Mouse (Mus musculus) natural killer cell, adult 2 months (primary cell): ENCODE measurements around the gene Lefty1.
"Not testable (repeated sequence)": the region's sequence is repeated elsewhere in the genome, so short reads cannot be mapped to it uniquely, and the experiment has no call there.

Experiments
- DNase-seq, 2 experiments: peaks; one replicate each; pipeline ENCODE4 v3.0.0; 2022; ENCODE audit warnings: low spot score in 2 of 2

The Lefty1 gene

DNA sequence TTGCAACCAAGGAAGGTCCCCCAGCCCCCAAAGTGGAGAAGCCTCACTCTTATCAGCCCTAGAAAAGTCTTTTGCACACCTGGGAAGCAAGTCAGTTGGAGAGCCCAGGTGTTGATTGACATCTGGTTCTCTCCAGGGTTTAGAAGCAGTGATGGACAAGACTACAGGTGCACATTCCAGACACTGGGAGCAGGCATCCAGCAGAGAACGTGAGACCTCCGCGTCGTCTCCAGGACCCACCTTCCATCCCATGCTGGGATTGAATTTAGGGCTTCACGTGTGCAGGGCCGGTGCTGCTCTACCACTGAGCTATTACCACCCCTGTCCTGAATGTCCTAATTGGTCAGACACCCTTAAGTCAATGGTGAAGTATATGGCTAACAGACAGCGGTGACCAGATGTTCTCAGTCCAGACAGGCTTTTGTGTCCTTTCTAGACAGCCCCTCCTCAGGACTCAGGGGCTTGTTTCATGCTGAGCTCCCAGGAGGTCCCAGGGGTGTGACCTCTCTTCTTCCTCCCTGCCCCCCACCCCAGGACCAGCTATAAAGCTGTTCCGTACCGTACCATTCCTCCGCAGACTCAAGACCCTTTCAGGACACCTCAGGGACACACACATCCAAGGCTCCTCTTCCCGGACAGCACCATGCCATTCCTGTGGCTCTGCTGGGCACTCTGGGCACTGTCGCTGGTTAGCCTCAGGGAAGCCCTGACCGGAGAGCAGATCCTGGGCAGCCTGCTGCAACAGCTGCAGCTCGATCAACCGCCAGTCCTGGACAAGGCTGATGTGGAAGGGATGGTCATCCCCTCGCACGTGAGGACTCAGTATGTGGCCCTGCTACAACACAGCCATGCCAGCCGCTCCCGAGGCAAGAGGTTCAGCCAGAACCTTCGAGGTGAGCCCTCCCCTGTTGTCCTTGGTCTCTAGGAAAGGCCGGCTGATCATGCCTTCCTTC lies at the start of gene Lefty1:
Lefty1 (plus strand) TSS at position 556 of the 953 bp plus-strand sequence.
- DNase-seq = no peak

DNA sequence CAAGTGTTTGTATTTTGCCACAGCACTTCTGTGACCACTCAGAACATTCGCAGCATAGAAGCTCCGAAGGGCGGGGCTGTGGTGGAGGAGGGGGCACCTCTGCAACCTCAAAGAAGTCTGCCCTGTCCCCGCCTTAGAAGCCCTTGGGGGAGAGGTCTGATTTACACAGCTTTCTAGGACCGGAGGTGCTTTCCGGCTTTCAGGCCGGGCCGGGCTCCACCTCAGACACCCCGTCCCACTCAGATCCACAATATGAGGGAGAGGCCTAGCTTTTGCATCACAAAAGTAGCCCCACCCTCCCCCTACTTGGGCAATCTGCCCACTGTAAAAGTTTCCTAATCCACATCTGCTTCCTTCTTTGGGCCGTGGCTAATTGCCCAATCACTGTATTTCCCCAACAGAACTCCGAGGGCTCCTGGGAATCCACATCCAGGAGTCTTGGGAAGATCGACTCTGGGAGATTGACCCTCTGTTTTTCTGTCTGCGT lies 46.2 kb upstream of the Lefty1 start:
- peak; percentile 25 to 36 for DNase-seq

DNA sequence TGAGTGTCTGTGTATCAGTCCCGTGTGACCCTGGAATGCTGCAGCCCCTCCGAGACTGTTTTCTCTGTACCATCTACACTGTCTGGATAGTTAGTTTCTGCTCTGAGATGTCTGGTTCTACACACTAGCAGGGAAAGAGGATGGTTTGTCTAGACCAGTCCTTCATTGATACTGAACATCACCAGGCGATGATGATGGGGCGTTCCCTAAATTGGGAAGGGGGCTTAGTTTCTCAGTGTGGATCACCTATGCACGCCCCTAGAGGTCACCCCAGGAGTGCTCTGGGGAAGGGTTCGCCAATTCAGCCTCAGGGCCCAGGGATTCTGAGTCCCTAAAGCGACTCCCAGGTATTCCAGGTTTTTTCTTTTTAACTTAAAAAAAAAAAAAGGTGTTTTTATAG lies 45.6 kb upstream of the Lefty1 start:
- DNase-seq = no peak

DNA sequence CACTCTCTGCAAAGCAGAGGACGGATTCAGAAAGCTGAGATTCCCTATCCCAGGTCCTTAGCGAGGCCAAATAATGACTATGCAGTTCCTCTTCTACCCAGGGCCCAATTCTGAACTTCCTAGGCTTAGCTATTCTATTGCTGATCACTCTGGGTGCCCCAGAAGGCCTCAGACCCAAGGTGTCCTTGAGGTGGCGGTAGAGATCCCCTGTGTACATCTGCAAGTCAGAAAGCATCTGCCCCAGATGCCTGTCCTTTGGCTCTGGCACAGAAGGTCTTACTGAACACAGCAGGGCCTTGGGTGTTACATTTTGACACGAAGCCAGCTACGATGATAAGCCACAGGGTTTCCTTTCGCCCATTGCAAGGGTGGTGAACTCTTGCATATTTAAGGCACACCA lies 45.0 kb upstream of the Lefty1 start:
- peak in 1 of 2 experiments; percentile 40 for DNase-seq

DNA sequence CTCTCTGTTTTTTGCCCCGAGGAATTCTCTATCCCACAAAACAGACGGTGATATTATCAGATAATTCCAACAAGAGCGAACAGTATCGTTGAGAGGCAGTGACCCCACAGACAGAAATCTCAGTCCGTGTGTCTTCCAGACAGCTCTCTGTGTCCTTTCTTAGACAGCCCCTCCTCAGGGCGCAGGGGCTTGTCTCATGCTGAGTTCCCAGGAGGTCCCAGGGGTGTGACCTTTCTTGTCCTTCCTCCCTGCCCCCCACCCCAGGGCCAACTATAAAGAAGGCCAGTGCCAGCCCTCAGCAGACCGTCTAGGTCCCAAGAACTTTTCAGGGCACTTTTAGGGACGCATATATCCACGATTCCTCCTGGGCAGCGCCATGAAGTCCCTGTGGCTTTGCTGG lies 42.0 kb upstream of the Lefty1 start, which contains the start of gene Lefty2:
Lefty2 (plus strand) TSS at position 301 of the 400 bp plus-strand sequence.
- no peak for DNase-seq

DNA sequence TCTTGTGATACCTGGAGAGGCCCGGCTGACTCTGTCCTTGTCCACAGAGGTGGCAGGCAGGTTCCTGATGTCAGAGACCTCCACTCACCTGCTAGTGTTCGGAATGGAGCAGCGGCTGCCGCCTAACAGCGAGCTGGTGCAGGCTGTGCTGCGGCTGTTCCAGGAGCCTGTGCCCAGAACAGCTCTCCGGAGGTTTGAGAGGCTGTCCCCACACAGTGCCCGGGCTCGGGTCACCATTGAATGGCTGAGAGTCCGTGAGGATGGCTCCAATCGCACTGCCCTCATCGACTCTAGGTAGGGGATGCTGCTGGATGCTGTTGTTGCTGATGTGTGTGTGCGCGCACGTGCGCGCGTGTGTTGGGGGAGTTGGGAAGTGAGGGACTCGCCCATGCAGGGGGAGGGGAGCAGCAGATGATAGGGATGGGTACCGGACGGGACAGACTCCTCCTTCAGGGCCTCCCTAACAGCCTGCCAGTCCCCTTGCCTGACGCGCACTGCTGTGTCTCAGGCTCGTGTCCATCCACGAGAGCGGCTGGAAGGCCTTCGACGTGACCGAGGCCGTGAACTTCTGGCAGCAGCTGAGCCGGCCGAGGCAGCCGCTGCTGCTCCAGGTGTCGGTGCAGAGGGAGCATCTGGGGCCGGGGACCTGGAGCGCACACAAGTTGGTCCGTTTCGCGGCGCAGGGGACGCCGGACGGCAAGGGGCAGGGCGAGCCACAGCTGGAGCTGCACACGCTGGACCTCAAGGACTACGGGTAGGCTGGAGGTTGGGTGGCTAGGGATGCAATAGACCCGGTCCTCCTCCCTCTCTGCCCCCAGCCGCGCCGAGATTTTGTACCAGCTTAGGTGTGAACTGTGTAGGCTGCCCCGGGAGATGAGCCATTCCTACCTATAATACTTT lies 40.5 kb upstream of the Lefty1 start:
- not testable (repeated sequence) for DNase-seq

DNA sequence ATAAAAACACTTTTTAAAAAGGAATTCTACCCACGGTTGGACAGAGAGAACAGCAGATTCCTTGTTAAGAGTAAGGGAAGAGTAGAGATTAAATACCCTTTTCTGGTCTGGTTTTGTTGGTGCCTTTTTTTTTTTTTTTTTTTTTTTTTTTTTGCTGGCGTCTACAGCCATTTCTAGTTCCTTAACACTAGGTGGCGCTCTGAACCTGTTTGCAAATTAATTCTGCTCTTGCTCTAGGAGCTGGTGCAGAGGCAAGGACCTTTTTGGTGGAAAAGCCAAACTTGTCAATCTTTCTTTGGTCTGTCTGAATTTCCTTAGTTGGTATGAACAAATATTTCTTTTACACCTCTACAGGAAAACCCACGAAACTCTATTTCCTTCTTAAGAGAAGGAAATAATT lies 33.7 kb upstream of the Lefty1 start:
- DNase-seq = peak; percentile 32 to 44

DNA sequence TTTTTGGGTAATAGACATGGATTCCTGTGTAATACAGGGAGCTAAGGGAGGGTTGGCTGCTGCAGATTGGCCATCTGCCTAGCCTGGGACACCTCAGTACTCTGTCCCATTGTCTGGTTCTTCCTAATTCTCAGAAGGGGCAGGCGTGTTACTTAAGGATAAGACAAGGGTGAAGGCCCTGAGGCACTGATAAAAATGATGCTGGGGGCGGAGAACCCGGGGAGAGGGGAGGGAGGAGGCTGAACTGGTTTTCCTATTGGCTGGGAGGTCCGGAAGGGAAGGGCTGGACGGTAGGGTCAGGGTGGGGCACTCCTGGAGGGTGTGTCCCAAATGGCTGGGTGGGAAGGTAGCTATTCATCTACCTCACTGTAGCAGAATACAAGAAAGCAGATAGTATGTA lies 31.9 kb upstream of the Lefty1 start:
- DNase-seq = no peak

DNA sequence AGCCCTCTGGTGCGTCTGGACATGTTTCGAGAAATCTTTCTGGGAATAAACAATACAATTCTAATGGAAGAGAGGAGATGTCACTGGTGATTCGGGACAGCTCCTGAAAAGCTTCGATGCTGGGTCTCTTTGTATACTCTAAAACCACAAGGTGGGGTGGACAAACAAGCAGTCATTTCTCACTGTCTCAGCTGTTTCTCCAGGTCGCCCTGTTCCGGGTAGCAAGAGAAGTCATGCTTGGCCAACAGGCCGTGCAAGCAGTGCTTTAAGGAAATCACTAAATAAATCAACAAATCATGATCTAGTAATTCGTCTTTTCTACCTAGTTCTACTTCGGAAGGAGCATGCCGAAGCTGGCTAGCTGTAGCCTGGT lies 31.2 kb upstream of the Lefty1 start:
- DNase-seq = no peak

DNA sequence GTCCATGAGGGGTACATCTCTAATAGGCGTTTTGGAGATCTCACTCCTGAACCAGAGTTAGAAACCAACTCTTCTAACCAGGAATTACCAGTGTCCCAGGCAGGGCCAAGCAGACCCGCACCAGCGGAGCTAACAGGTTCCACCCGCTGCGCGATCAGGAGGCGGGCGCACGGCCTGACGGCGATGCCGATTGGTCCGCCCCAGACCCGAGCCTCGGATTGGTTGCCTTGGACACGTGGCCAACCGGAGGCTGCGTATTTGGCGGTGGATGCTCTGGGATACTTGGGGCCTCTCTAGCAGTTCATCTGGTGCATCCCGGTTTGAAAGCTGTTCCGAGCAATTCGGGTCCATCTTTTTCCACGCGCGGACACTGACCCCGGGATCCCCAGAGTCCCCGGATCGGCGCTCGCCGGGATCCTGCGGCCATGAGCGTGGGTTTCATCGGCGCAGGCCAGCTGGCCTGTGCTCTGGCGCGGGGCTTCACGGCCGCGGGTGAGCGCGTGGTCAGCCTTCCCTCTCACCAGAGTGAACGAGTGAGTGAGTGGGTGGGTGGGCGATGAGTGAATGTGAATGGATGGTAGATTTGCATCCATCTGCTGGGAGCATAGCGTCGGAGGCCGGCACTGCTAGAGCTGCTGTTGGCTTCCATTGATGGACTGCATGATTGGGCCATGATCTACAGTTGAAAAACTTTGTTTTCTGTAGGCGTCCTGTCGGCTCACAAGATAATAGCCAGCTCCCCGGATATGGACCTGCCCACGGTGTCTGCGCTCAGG lies 30.6 kb upstream of the Lefty1 start, which contains the start of gene Pycr2:
Pycr2 (plus strand) TSS at position 255 of the 776 bp plus-strand sequence.
- DNase-seq = peak; percentile 79 to 84

DNA sequence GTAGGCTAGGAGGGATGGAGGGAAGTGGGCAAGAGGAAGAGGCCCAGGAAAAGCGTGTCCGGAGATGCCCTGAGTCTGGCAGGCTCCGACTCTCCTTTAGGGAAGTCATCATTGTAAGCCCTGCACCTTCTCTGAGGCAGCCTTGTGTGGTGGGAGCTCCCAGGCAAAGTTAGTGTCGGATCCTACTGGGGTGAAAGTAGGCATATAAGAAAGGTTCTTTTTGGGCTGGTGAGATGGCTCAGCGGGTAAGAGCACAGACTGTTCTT lies 30.1 kb upstream of the Lefty1 start:
- no peak for DNase-seq

DNA sequence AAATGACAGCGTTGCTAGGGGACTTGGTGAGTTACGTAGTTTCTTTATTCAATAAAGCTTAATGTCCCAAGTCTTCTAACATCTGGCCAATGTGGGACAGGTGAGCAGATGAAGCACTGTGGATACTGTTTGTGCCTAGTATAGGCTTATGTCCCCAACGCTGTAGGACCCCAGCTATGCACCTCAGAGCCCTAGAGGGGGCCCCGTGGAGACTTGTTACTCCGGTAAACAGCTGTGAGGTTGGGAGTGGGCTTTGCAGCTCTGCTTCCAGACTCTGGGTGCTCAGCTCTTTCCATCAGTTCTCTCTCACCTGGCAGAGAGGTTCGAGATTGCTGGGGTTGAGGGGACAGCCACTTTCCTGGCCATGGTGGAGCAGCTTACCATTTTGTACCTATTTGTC lies 29.5 kb upstream of the Lefty1 start:
- DNase-seq = no peak

DNA sequence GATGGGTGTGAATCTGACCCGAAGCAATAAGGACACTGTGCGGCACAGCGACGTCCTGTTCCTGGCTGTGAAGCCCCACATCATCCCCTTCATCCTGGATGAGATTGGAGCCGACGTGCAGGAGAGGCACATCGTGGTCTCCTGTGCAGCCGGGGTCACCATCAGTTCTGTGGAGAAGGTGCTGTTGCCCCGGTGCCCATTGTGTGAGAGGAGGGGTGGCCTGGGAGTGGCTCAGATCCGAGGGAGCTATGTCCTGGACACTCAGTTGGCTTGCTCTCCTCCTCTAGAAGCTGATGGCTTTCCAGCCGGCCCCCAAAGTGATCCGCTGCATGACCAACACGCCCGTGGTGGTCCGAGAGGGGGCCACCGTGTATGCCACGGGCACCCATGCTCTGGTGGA lies 28.9 kb upstream of the Lefty1 start:
- DNase-seq = no peak

DNA sequence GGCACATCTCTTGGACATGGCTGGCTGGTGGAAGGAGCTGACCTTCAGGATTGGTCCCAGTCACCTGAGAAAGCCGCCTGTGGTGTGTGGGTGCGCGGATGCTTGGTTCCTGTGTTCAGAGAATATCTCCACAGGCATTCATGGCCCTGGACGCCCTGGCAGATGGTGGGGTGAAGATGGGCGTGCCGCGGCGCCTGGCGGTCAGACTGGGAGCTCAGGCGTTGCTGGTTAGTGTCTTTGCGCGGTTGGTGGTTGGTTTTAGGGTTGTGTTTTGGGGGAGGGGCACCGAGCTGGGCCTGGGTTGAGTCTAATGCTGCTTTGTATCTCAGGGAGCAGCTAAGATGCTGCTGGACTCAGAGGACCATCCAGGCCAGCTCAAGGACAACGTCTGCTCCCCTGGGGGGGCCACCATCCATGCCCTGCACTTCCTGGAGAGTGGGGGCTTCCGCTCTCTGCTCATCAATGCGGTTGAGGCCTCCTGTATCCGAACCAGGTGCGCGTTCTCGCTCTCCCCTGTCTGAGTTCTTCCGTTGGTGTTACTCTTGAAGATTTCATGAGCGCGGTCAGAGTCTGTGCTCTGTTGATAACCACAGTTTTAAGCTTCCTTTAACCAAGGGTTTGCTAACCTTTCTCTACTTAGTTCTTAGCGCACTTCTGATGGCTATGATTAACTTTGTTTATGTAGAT lies 28.2 kb upstream of the Lefty1 start:
- no peak for DNase-seq

DNA sequence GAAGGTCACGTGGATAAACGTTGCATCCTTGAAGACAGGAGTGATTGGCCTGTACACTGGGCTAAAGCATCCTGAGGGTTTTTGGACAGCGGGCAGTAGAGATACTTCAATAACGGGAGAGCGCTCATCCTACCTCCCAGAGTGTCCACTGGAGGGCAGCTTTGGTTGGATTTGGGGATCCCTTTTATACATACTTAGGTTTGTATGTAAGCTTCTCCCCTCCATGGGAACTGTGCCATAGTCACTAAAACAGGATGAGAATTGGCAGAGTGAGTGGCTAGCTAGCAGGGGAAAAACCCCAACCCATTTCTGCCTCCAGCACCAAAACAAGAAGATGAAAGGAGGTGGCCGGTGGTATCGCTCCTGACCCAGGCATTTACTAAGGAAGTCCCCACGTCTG lies 23.7 kb upstream of the Lefty1 start:
- DNase-seq = no peak

DNA sequence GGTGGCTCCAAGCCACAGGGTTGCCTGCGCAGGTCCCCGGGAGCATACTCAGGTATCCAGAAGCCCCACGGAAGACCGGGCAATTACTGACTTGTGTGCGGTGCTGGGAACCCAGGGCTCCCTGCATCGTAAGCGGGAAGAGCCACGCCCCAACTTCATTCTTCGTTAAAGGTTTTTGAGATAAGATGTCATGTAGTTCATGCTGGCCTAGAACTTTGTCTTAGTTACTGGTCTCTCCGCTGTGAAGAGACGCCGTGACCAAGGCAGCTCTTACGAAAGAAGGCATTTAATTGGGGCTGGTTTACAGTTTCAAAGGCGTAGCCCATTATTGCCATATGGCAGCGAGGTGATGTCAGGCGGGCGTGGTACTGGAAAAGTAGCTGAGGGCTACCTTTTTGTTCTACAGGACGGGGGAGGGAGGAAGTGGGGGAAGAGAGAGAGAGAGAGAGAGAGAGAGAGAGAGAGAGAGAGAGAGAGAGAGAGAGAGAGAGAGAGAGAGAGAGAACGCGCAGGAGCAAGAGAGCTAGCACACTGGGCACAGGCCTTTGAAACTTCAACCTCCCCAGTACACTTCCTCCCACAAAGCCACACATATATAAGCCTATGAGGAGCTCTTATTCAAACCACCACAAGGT lies 23.1 kb upstream of the Lefty1 start:
- DNase-seq = peak in 1 of 2 experiments; percentile 25

DNA sequence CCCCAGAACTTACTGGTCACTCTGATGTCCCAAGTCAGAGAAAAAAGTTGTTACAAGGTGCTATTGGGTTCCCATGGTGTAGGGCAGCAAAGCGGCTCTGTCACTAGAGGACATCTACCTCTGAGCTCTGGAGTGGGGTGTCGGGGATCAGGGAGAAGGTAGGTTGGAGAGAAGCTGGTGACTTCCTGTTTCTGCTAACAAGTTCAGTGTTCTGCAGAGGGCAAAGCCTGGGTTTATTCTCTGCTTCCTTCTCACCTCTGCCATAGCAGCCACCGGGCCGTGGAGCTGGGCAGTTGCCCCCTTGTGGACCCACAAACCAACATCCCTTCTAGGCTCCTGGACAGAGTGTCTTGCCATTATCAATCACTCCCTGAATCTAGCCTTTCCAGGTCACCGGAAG lies 22.0 kb upstream of the Lefty1 start:
- DNase-seq = no peak

DNA sequence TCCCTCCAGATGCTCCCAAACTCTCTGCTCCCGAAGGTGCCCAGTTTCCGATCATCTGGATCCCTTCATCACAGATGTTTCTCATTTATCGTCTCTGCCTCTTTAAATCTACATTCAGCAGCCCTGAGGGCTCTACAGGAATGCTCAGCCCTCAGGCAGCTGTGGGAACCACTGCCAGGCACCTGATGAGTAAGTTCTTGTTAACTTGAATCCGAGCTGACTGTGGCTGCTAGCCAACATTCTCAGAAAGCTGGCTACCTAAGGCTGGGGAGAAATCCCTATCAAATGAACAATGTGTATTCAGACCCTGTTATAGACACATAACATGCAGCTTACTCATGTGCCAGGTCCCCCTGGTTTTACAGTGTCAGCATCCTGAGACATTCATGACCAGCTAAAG lies 21.0 kb upstream of the Lefty1 start:
- no peak for DNase-seq

DNA sequence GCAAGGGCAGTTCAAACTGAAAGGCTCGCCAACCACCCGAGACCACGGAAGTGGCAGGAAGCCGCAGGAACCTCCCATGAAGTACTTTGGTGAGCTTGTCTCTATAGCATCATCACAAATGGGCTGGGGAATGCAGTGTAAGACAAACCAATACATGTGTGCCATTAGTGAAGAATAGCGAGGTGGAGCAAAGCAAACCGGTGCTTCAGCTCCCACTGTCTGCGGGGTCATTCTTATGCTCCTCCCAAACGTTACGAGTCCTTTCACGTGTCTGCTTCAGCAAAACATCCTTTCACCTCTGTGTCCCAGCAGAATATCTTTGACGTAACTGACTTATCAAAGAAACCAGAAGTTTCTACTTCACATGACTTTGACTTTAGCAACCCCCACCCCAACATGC lies 18.4 kb upstream of the Lefty1 start:
- DNase-seq = peak in 1 of 2 experiments; percentile 13

DNA sequence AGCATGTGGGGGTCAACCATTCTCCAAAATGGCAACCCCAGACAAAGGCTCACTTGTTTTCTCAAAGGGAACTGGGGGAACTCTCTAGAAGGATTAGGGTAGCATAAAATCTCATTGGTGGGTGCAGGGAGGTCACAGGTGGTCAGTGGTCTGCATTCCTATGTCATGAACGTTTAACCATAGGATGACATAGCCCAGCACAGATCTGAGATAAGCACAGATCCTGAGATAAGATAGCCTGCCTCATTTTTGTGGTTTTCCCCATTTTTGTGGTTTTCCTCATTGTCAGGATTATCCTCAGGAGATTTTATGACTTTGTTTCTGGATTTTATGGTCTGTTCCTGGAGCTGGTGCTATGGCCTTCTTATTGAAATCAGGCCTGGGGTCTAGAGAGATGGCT lies 17.8 kb upstream of the Lefty1 start:
- DNase-seq = no peak

DNA sequence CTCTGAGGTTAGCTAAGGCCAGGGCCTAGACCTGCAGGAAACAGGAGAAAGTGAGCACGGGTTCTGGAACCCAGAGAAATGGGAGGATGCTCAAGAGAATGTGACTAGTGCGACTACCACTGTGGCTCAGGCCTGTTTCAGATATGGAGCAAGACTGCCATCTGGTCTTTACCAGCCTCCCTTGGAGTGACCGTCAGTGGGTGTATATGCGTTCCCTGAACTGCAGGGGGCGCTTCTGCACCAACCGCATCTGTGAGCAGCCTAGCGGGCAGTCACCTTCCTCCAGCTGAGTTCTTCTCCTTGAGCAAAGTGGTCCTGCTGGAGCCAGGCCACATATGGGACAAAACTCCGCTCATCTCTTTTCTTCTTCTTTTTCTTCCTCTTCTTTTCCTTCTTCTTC lies 15.1 kb upstream of the Lefty1 start:
- DNase-seq = no peak
